Mouse (Mus musculus): ENCODE data around the gene Treh. TPM values are rescaled to one million over a fixed set of nuclear protein-coding genes. Genes with fewer than 3 reads are reported as not detected.

Gene Treh
- polyA plus RNA-seq (2017; shearing (Covaris generic)), result not detected

GRCm38 (mm10) chr9:44673005-44673404 lies at the start of gene Treh:
Treh (plus strand) TSS chr9:44673233.

GRCm38 (mm10) chr9:44734524-44735494 lies 61.8 kb downstream of the Treh start, which contains the start of gene Phldb1:
Phldb1 (minus strand) TSS chr9:44735198.

Other genes with a start within 250 kb of the Treh start
- gene Foxr1, start 232.1 kb upstream of the Treh start, polyA plus RNA-seq (2017; shearing (Covaris generic)), result 0.71 TPM
- gene Upk2, start 218.3 kb upstream of the Treh start, polyA plus RNA-seq (2017; shearing (Covaris generic)), result not detected
- 20.8 TPM for gene Bcl9l, start 190.4 kb upstream of the Treh start, polyA plus RNA-seq (2017; shearing (Covaris generic))
- gene Cxcr5, start 111.4 kb upstream of the Treh start, polyA plus RNA-seq (2017; shearing (Covaris generic)), result 257 TPM
- gene Ddx6, start 68.3 kb upstream of the Treh start, polyA plus RNA-seq (2017; shearing (Covaris generic)), result 62.2 TPM
- gene Phldb1, start 62.0 kb downstream of the Treh start, polyA plus RNA-seq (2017; shearing (Covaris generic)), result 1.6 TPM
- gene Arcn1, start 94.6 kb downstream of the Treh start, polyA plus RNA-seq (2017; shearing (Covaris generic)), result 144 TPM
- gene Ift46, start 94.7 kb downstream of the Treh start, polyA plus RNA-seq (2017; shearing (Covaris generic)), result 19.4 TPM
- gene Tmem25, start 126.1 kb downstream of the Treh start, polyA plus RNA-seq (2017; shearing (Covaris generic)), result not detected
- gene Ttc36, start 129.8 kb downstream of the Treh start, polyA plus RNA-seq (2017; shearing (Covaris generic)), result not detected
- gene Kmt2a, start 208.1 kb downstream of the Treh start, polyA plus RNA-seq (2017; shearing (Covaris generic)), result 63.2 TPM
- 258 TPM for gene Atp5l, start 247.5 kb downstream of the Treh start, polyA plus RNA-seq (2017; shearing (Covaris generic))